Mouse (Mus musculus): Measurements from ENCODE around the gene Ell.
"Not testable (repeated sequence)": the region's sequence is repeated elsewhere in the genome, so short reads cannot be mapped to it uniquely, and the experiment has no call there.

Gene Ell

DNA sequence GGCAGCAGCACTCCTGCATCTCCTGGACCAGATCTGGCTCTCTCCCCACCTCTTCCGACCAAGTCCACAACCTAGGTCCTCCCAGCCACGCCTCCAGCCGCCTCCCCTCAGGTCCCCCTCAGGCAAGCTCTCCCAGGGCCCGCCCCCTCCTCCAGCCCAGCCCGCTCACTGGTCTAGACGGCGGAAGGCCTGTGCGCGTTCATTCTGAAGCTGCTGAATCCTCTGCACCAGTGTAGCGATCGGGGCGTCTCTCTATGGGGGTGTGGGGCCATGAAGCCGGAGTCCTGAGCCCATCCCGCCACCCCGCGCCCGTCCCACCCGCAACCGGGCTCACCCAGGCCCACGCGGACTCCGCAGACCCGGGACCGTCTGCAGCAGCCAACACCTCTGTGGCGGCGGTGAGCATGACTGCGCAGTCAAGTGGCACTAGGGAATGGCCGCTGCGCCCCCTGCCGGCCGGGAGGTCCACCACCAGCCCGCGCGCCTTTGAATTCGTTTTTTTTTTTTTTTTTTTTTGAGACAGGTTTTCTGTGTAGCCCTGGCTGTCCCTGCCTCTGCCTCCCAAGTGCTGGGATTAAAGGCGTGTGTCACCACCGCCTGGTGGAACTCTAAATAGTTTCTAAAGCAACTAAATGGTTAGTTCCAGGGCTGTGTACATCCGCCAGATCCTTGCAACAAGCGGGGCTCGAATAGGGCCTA is 32.8 kb upstream of the Ell start, which contains the start of gene Rex1bd:
Gene Rex1bd (minus strand): TSS at position 425 of the 699 bp plus-strand sequence.
- in situ Hi-C loops (cut with MboI, MseI): no loop called here

DNA sequence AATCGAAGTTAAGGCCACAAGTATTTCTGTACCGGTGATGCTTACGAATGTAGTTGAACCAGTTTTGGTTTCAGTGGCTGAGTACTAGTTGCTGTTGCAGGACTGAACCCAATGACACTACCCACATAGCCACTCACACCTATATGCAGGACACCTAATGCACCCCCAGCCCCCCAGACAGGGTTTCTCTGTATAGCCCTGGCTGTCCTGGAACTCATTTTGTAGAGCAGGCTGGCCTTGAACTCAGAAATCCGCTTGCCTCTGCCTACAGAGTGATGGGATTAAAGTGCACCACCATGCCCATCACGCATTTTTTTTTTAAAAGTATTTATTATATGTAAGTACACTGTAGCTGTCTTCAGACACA is 32.2 kb upstream of the Ell start:
- in situ Hi-C loops (cut with MboI, MseI): no loop called here

DNA sequence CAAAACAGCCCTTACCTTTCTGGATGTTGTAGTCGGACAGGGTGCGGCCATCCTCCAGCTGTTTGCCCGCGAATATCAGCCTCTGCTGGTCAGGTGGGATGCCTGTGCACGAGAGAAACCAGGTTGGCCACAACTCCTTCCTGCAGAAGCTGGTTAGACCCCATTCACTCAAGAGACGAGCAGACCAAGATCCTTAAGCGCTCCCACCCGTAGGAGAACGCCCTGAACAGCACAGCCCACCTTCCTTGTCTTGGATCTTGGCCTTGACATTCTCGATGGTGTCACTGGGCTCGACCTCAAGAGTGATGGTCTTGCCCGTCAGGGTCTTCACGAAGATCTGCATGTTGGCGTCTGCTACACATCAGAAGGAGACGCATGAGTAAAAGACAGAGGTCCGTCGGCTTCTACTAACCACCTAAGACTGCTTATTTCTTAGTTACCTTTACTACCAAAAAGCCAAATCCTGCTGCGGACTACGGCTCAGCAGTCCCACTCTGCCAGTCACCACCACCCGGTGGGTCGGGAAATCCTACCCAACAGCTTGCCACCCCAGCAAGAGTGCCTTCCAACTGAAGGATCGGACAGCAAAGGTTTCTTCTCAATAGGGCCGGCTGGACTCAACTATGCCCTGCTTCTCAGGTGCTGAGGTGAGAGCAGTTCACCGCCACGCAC is 29.8 kb upstream of the Ell start:
- in situ Hi-C loops (cut with MboI, MseI): no loop called here

DNA sequence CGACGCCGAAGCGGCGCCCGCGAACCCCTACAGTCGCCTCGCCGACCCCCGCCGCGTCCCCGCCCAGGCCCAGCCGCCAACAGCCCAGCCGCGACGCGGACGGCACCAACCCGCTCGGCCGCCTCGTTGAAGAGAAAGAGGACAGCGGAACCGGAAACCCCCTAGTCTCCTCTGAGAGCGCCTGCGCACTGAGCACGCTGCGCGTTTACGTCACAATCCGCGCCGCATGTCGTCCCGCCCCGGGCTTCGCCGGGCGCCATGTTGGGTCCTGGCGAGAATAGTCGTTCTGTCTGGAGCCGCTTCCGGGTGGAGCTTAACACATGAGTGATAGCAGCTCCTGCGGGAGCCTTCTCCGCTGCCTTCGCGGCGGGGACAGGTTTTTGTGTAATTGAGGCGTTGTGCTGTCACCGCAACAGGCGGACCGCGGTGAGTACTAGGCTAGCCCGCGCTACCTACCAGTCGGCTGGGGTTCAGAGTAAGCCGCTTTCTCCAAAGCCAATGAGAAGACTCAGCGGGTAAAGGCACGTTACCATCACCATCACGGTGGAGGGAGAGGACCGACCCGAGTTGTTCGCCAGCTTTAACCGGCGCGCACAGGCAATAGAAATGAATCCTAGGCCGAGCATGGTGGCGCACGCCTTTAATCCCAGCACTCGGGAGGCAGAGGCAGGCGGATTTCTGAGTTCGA is 28.9 kb upstream of the Ell start, which contains the start of gene Uba52:
Gene Uba52 (minus strand): TSS at position 574 of the 688 bp plus-strand sequence.
- in situ Hi-C loops (cut with MboI, MseI): no loop called here

DNA sequence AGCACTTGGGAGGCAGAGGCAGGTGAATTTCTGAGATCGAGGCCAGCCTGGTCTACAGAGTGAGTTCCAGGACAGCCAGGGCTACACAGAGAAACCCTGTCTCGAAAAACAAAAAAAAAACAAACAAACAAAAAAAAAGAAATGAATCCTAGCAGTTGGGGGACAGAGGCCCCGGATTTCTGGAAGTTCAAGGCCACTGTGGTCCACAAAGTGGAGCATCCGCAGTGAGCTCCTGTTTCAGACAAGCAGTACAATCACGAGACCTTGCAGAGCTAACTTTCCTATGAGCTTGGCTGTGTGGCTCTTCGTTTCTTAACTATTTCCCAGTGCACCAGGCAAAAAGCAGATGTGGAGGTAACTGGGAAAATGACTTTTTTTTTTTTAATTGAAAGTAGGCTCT is 28.1 kb upstream of the Ell start:
- in situ Hi-C loops (cut with MboI, MseI): not testable (repeated sequence)

DNA sequence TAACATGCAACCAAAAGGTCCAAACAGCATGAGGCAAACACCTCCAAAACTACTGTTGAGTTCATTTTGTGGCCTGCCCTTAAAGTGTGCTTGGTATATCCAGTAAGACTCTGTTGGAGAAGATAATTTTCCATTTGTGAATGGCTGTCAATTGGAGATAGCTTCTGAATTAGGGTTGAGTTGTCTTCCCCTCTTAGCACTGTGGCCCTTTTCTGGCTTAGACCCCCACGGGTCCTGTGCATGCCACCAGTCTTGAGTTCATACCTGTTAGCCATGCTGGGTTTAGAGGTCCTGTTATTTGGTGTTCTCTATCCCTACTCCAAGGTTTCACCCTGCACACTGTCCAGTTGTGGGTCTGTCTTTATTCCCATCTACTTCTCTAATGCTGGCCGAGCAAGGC is 27.5 kb upstream of the Ell start:
- in situ Hi-C loops (cut with MboI, MseI): no loop called here

DNA sequence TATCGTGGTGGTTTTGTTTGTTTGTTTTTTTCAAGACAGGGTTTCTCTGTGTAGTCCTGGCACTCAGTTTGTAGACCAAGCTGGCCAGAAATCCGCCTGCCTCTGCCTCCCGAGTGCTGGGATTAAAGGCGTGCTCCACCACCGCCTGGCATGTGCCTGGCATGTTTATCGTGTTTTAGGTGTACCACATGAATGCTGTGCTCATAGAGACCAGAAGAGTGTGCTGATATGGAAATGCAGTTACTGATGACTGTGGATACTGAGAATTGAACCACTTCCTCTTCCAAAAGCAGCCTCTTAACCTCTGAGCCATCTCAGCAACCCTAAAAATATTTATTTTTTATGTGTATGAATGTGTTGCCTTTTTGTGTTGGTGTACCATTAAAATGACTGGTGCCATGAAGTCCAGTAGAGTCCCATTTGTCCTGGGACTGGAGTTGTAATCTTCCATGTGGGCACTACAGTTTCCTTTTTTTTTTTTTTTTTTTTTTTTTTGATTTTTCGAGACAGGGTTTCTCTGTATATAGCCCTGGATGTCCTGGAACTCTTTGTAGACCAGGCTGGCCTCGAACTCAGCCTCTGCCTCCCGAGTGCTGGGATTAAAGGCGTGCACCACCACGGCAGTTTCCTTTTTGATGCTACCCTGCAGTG is 26.9 kb upstream of the Ell start:
- in situ Hi-C loops (cut with MboI, MseI): no loop called here

DNA sequence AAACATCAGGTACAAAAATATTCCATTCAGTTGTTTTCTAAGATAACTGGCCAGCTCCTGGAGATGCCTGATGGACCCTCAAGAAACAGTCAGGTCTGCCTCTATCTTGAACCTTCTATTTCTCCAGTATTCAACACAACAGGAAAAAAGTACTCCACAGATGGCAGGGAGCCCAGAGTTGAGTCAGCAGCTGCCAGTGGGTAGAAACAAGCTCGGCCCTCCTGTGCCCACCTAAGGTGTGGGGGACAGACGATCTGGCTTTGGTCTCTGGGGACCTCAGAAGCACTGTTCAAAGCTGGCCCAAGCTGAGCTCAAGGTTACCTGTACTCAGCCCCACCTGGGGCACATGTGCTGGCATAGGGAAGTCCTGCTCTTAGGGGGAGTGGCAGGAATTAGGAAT is 25.8 kb upstream of the Ell start:
- in situ Hi-C loops (cut with MboI, MseI): no loop called here

DNA sequence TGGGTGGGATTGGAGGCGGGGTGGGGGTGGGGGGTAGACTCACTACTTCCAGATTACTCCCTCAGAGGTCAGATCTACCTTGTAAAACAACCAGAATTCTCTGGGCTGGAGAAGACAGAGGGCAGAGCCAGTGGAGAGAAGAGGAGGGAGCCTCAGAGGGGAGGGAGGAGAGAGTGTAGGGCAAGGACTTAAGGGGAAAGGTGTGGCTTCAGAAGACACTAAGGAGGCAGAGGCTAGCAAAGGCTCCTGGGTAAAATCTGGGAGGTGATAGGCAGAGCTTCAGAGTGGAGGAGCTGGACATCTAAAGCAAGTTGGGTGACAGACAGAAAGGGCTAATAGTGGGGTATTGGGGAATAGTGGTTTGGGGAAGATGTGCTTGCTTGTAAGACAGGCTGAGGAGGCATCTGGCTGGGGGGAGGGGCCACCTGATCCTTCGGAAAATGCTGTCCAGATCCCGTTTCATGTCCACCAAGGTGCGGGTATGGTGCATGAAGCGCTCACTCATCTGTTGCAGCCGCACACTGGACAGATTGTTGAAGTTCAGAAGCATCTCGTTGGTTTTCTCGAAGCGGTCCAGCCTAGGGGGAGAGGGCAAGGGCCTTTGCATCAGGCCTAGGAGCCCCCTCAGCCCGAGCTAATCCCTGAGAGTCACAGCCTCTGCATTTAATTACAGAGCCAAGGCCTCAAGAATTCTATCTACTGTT is 21.2 kb upstream of the Ell start:
- in situ Hi-C loops (cut with MboI, MseI): no loop called here

DNA sequence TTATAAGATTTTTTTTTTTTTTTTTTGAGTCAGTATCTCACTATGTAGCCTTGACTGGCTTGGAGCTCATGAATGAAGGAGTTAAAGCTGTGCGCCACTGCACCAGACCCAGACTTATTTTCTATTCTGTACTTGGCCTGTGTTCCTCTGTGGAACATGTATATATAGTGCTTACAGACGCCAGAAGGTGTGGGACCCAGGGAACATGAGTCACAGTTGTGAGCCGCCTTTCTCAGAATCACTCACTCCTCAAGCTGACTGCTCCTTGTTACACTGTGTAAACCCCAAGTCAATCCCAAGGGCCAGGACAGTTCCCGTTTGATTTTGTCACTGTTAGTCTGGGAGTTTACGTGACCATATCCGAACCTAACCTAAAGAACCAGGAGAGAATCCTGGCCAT is 20.2 kb upstream of the Ell start:
- in situ Hi-C loops (cut with MboI, MseI): no loop called here

DNA sequence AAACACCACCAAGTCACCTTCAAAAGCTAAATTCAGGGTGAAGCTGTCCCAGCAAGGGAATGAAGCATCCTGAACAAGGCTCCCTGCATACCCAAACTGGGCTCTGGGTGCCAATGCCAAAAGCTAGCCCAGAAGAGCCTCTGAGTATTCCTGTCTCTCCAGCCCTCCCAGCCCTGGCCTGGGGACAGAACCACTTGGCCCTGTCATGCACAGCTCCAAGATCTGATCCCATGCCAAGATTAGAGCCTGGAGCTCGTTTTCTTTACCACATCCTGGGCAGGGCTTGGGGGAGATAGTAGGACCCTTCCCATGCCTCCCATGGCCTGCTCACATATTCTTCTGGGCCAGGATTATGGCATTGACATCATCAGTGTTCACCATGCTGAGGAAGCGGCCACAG is 19.7 kb upstream of the Ell start:
- in situ Hi-C loops (cut with MboI, MseI): no loop called here

DNA sequence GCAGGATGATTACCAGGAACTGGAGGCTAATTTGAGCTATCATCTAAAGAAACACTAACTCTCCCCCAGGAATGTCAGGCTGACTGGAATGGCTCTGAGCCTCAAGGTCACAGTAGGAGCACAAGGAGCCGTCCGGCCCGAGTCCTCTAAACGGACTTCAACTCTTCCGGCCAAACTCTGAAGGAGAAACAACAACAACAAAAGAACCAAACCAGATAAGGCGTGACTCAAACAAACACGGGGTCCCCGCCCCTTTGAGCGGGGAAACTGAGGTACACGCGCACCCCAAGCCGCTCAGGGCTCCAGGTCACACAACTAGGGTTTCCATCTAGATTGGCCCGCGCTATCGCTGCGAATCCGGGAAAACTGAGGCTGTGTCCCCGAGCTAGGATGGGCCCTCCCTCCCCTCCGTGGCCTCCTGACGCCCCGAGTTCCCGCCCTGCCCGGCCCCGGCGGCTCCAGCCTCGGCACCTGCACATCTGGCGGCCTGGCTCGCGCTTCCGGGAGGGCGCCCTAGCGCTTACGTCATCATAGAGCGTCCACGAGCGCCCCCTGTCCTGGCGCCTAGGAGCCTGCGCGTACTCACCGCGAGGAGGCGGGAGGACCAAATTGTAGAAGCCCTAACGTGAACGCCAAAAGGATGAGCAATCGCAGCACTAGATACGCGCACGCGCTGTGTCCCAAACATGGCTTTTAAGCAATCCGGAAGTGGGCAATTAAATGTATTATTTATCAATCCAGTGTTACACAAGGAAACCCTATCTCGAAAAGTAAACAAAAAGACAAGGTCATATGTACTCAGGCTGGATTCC is 16.5 kb upstream of the Ell start:
- in situ Hi-C loops (cut with MboI, MseI): no loop called here

DNA sequence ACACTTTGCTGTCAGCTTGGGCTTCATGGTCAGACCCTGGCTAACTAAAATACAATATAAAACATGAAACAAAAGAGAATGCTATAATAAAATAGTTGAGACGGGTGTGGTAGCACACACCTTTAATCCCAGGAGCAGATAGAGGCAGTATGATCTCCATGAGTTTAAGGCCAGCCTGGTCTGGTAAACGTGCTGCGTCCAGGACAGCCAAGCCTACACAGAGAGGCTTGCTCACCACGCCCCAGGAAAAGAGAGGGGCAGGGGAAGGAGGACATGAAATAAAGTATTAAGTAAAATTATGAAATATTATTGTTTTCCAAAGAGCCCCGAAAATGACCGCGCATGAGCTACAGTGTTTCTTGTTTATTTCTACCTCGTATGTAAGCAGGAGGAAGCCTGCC is 12.1 kb upstream of the Ell start:
- in situ Hi-C loops (cut with MboI, MseI): no loop called here

DNA sequence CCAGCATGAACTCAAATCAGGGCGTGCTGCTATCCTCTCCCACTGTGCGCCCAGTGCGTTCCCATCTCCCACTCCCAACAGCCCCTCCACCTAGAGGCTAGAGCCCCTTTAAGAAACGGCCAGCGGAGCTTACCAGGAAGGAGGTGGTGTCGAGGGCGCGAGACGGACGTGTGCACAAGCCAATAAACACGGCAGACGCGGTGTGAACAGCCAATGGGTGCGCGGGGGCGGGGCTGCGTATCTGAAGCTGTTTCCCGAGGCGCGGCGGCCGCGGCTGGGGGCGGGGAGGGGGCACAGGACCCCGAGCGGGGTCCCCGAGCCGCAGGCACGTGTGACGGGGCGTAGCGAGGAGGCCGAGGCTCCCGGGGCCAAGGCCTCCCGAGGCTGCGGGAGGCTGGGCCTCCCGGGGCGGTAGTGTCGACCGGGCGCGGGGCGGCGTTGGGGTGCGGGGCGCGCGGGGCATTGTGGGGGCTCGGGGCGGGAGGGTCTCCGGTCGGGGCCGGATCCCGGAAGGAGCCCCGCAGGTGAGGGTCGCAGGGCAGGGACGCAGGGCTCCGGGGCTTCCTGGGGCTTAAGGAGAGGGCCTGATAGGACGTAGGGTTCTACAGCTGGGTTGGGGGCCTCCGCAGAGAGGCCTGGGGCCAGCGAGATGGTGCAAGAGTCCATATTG is 11.6 kb upstream of the Ell start, which contains the start of the genes Fkbp8 and Kxd1:
Gene Fkbp8 (plus strand): TSS at position 213 of the 670 bp plus-strand sequence.
Gene Kxd1 (minus strand): TSS at position 445 of the 670 bp plus-strand sequence.
- in situ Hi-C loops (cut with MboI, MseI): no loop called here

DNA sequence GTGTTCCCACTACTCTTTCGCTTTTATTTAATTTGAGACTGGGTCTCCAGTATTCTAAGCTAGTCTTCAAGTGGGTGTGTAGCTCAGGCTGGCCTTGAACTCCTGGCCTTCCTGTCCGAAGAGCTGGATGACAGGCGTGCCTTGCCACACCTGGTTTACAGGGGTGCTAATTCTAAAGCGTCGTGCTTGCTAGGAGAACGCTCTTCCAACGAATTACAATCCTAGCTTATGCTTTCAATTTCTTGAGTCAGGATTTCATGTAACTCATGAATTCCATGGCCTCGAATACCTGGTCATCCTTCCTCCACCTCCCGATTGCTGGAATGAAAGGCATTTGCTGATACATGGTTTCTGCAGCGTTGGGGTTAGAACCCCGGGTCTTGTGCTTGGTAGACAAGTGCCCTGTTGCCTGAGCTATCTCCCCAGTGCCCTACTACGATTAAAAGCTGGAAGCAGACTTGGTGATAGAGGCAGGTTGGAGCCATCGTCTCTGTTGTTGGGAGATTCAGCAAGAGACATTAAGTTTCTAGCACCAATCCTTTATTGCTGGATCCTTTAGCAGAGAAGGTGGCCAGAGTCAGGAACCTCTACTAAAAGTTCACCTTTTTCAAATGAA is 11.0 kb upstream of the Ell start:
- in situ Hi-C loops (cut with MboI, MseI): no loop called here

DNA sequence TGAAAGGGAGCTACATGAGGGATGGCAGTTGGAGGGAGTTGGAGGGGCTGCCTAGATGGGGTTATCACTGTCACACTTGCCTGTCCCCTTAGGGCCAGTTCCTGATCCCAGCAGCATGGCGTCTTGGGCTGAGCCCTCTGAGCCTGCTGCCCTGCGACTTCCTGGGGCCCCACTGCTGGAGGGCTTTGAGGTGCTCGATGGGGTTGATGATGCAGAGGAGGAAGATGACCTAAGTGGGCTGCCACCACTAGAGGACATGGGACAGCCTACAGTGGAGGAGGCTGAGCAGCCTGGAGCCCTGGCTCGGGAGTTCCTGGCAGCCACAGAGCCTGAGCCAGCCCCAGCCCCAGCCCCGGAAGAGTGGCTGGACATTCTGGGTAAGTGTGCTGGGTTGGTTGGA is 10.0 kb upstream of the Ell start:
- in situ Hi-C loops (cut with MboI, MseI): no loop called here

DNA sequence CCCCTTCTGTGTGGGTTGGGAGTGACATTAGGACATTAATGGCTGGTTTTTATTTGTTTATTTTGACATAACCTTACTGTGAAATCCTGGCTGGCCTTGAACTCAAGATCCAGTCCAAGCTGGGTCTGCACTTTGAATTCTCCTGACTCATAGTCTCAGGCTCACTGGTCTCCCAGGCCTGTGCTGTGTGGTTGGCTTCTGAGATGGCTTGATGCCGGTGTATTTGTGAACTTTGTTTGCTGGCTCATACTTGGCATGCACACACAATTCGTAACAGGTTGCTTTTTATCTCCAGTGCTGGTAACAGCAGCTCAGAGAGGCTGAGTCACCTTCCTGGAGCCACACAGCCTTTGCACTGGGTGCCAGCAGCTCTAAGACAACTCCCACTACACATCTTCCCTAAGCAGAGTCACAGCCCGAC is 9.5 kb upstream of the Ell start:
- in situ Hi-C loops (cut with MboI, MseI): no loop called here

DNA sequence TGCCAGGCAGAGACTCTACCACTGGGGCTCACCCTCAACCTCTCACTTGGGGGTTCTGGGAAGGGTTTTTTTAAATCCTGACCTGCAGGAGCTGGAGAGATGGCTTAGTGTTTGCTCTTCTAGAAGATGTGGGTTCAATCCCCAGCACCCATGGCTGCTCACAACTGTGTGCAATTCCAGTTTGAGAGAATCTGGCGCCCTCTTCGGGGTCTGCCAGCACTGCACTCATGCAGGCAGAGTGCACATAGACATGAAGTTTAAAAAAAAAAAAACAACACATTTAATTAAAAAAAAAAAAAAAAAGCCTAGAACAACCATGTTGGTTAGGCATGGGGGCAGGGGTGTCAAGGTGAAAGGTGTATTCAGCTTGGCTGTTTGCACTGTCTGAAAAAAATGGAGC is 8.9 kb upstream of the Ell start:
- in situ Hi-C loops (cut with MboI, MseI): no loop called here

DNA sequence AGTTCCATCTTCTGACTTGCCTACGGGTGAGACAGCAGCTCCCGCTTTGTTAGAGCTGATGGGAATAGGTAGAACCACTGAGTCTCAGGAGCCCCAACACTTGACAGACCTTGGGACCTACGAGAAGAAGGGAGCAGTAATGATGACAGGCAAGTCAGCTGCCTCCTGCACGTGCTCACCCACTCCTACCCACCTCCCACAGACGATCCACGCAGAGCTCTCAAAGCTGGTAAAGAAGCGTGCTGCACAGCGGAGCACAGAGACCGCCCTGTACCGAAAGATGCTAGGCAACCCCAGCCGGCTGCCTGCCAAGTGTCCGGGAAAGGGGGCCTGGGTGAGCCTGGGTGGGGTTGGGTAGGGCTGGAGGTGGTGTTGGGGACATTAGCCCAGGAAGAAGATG is 5.0 kb upstream of the Ell start:
- in situ Hi-C loops (cut with MboI, MseI): no loop called here

DNA sequence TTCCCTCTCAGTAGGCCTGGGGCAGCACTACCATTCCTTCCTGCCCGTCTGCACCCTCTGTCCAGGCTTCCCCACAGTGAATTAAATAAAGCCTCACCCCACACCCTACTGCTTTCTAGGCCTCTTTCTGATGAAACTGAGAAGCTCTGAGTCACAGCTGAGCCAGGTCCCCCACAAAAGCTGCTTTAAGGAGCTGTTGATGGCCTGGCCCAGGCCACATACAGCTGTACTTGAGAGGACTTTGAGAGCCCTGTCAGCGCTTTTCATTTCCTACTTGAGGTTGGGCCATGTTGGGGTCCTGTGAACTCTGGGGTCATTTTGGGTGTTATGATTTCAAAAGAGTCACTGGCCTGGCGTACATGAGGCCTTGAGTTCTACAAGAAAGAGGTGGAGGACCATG is 4.0 kb upstream of the Ell start:
- in situ Hi-C loops (cut with MboI, MseI): loop anchor here (5.0 kb wide), 1 partner anchor 862 kb away; the partner anchor contains the start of genes Babam1 and Ushbp1
